Mouse (Mus musculus) ES-Bruce4 (cell line): ENCODE measurements at regions not wholly inside any gene's neighbourhood (a gene's known extent, or its start where the extent isn't known, plus 50 kb on each side); places are given as distances from the start of the nearest gene placed in this dataset.

Experiments
- CTCF ChIP-seq: IDR thresholded peaks from one replicate; pipeline ENCODE4 v1.8.1; 2011; ENCODE audit warnings: low read depth, low read length
- EP300 ChIP-seq: IDR thresholded peaks from 2 replicates; pipeline ENCODE4 v1.6.1; 2011; ENCODE audit warnings: low read depth, low read length; ENCODE audit not compliant: insufficient read depth

- TF ChIP-seq CTCF: no peak
- no peak for TF ChIP-seq EP300
Observed at GRCm38 (mm10) chr1:185096741-185097140, 97.4 kb upstream of the Mark1 start.
